Mouse (Mus musculus) CD4-positive, CD25-positive, alpha-beta regulatory T cell, adult 4 months (primary cell): ENCODE measurements around the gene Ldlrad3. TPM values are rescaled to one million over a fixed set of nuclear protein-coding genes. Genes with fewer than 3 reads are reported as not detected.

Experiments
- ATAC-seq: one replicate; pipeline ENCODE4 v1.8.0; 2017
- polyA plus RNA-seq, 2 experiments: library from polyadenylated mRNA; unstranded; fragments of 100-300 nt; shearing (Covaris generic); gene quantifications; one replicate each; pipeline ENCODE4 v1.2.1; 2017

The Ldlrad3 gene
- polyA plus RNA-seq, 2 experiments from 2014 or later, result 0.29 to 0.31 TPM

GRCm38 (mm10) chr2:101950716-101951520, 235.3 kb downstream of the Ldlrad3 start:
- no peak for ATAC-seq

DNA sequence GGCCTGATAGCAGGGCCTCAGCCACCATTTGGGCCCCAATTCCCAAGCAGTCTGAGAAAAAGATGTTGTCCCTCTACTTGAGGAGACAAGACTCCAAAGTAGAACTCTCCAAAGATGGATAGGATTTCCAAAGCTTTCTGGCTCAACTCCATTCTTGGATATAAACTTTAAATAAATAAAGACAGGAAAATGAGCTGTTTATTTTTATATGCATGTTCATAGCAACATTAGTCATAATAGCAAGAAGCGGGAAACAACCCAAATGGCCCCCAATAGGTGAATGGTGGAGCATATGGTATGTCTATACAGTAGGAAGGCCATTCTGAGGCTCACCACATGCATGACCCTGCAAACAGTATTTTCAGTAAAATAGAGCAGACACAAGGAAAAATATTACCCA, 251.2 kb downstream of the Ldlrad3 start:
- ATAC-seq, result no peak

DNA sequence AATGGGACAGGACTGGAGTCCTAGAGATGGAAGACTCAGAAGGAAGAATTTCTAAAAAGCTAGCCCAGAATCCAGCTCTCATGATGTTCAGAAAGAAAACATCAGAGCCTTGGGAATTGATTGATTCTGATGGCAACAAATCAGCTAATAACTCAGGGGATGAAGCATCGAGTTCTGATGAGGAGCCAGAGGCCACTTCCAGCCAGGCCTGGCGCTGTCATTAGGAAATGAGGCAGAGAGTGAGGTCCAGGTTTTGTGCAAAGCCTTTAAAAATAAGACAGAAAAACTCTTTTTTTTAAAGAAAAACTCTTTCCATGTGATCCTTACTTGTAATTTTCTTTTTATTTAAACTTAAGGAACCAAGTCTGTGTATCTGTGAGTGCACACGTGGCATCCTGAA, 252.9 kb downstream of the Ldlrad3 start:
- ATAC-seq, result no peak

GRCm38 (mm10) chr2:101932169-101932936, 253.8 kb downstream of the Ldlrad3 start:
- ATAC-seq, result no peak

GRCm38 (mm10) chr2:101925591-101926188, 260.5 kb downstream of the Ldlrad3 start:
- ATAC-seq, result no peak

GRCm38 (mm10) chr2:101925183-101925582, 261.0 kb downstream of the Ldlrad3 start:
- ATAC-seq, result no peak

DNA sequence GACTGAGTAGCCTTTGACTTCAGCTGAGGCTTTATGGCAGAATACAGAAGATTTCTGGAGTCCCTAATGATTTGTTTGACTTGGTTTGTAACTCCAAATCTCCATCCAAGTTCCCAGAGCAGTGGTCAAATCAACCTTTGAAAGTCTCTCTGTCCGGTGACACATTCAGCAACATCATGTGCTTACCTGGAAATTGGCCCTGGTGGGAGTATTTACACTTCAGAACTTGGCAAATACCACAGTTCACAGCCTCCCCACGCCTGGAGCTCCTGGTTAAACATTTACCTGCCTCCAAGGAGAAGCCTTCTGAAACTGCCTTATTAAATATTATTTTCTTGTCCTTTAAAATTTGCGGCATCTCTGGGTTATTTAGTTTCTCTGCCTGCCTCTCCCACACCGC, 263.0 kb downstream of the Ldlrad3 start:
- ATAC-seq, result no peak

DNA sequence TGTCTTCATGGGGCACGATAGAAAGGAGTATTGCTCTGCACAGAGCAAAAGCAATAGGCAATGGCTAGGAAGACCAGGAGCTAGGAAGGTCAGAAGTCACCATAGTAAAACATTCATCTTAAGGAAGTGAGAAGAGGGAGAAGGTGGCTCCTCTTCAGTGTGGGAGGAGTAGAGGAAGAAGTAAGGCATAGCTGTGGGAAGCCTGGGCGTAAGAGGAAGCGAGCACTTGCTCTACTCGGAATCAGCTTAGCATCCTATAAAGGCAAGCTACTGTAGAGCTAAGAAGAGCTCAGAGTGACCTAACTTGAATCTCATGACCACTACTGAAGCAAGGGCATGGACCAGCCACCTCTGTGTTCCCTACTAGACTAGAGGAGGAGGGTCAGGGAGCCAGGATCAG, 263.9 kb downstream of the Ldlrad3 start:
- ATAC-seq, result no peak

GRCm38 (mm10) chr2:101920136-101920554, 266.0 kb downstream of the Ldlrad3 start:
- ATAC-seq, result no peak

- ATAC-seq, result no peak
Observed at GRCm38 (mm10) chr2:101918518-101918917, 267.7 kb downstream of the Ldlrad3 start.

GRCm38 (mm10) chr2:101909326-101910080, 276.7 kb downstream of the Ldlrad3 start:
- no peak for ATAC-seq

- ATAC-seq, result no peak
Observed at GRCm38 (mm10) chr2:101908773-101909172, 277.4 kb downstream of the Ldlrad3 start.

DNA sequence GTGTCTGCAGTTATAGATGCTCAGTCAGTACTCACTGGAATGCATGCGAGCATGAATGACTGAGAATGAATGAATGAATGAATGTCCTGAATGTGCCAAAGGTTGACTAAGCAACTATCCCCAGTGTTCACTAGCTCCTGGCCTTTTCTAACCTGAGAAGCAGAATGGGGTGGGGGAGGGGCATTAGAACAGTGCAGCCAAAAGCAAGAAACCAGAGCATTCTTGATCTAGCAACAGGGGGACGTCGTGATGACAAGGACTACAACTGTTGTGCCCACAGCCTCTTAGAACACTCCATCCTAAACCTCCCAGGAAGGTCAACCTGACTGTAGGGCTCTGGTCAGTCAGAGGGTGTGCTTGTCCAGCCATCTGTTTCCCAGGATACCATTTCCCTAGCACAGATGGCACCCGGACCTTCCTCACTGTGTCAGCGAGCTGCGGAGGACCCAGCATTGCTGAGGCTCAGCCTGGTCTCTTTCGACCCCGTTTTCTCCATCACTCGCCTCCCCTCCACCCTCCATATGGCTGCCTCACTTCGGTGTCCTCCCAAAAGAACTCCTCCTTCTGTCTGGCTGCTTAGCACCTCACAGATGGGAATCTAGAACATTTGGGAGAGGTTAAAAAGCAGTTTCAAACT, 278.7 kb downstream of the Ldlrad3 start:
- no peak for ATAC-seq

GRCm38 (mm10) chr2:101906379-101906690, 279.9 kb downstream of the Ldlrad3 start:
- no peak for ATAC-seq

DNA sequence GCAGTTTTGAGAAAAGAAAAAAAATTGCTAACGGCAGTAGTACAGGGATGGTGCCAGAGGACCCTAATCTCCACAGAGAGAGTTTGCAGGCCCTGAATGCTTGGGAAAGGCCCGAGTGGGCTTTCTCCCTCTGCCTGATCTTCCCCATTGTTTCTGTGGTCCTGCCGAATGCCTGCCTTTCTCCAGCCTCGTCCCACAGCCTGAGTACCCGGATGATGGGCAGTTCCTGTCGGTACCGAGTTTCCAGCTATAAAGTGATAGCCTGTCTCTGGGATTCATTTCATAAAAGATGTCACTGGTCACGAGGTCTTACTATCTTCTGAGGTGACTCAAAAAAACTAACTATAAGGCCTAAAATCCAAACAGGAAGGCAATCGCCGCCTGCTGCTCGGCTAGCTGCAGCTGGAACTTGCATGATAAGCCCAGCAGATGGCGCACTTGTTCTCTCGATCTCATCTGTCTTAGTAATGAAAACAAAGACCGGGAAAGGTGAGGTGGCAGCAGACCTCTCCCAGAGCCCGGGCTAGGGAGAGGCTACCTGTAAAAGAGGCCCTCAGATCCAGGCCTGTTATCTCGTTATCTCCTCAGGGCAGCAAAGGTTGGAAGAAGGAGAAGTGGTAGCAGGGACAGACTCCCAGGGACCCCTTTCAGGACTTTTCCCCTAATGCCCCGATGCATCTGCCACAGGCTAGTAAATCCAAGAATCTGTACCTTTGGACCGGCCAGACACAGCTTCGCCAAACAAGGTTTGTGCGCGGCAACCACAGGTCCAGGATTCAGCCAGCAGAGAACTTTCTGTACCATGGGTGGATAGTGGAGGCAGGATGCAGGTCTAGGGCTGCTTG, 280.4 kb downstream of the Ldlrad3 start:
- peak; percentile 90 for ATAC-seq

- no peak for ATAC-seq
Observed at GRCm38 (mm10) chr2:101902196-101902595, 284.0 kb downstream of the Ldlrad3 start.

Other genes with a start within 250 kb of the Ldlrad3 start
- 10 to 100 TPM in 1 of 2 experiments, 1 to 10 TPM in 1; 8.1 to 10.6 TPM for gene Trim44, start 221.4 kb upstream of the Ldlrad3 start, polyA plus RNA-seq